In genomic region chr7:101459923-101460607, GRCm38 (mm10) we compare ENCODE assay signal across 12 mouse cellular contexts. TPM values are rescaled to one million over a fixed set of nuclear protein-coding genes. Genes with fewer than 3 reads are reported as not detected.
A peak's percentile ranks its signal among the peaks of the same experiment; 100 is the strongest.
DNase-seq lines count a peak whose midpoint lies in the region; ATAC-seq and TF ChIP-seq lines count a peak whose summit lies in the region.
"Had no signal": no experiment of that assay in that cellular context is flagged by ENCODE, and none has a peak within 500 bp of the region (broad histone marks: within the 10 kb centered on the region; RNA-seq: fewer than 3 reads in every experiment).

No protein-coding gene starts in this region.

- no peaks in the 10 kb centered on the region for H3K36me3 ChIP-seq in heart, embryonic 16.5 days (ENCODE audit: control insufficient read depth, insufficient read depth)
- H3K36me3 ChIP-seq: embryonic facial prominence, embryonic 10.5 days; stomach, embryonic 15.5 days had no signal

- no peak overlapping the region for H3K4me3 ChIP-seq in heart, embryonic 16.5 days (ENCODE audit: low read length)
- no peak overlapping the region for H3K4me3 ChIP-seq in cortical plate, adult 2 months (ENCODE audit: insufficient read depth, low read length)
- H3K4me3 ChIP-seq: embryonic facial prominence, embryonic 10.5 days; stomach, embryonic 15.5 days had no signal

- peak; percentile 42 for DNase-seq in adrenal gland, postnatal 14 days
- DNase-seq in adrenal gland, postnatal 10 days, result no peak
- DNase-seq in heart, postnatal 36 days, result no peak
- DNase-seq in kidney, postnatal 36 days, result peak; percentile 51 to 63
- DNase-seq in kidney, postnatal 10 days, result no peak
- no peak for DNase-seq in cerebellum, postnatal 25 days
- DNase-seq: thymus, postnatal 25 days had no signal

- 49% methylated on average over 10 of the region's 10 CpGs for WGBS in heart, embryonic 16.5 days

- no peak for ATAC-seq in heart, embryonic 16.5 days (replicated peaks; ENCODE audit: extremely low read depth, insufficient read depth, low FRiP score)

- peaks cover 54% of the 10 kb centered on the region for H3K4me1 ChIP-seq in heart, embryonic 16.5 days (ENCODE audit: control insufficient read depth, insufficient read depth, low read length)
- H3K4me1 ChIP-seq in cortical plate, adult 2 months (ENCODE audit: control insufficient read depth, insufficient read depth, low read length), result peaks cover 38% of the 10 kb centered on the region

- peak overlapping the region; percentile 5; the same call in 1 of the 2 replicates for H3K9ac ChIP-seq in heart, embryonic 16.5 days (ENCODE audit: low read length)
- H3K9ac ChIP-seq: liver, embryonic 14.5 days; stomach, embryonic 15.5 days had no signal

- peak overlapping the region; percentile 41; the same call in 1 of the 2 replicates for H3K27ac ChIP-seq in heart, embryonic 16.5 days (ENCODE audit: low read length)
- H3K27ac ChIP-seq in cortical plate, adult 2 months (ENCODE audit: insufficient read depth, low read length), result peak overlapping the region; percentile 11; the same call in 1 of the 2 replicates
- H3K27ac ChIP-seq: embryonic facial prominence, embryonic 10.5 days; liver, embryonic 14.5 days; stomach, embryonic 15.5 days had no signal

- no peak for TF ChIP-seq POLR2A in cortical plate, adult 2 months (IDR thresholded peaks at IDR 0.05; ENCODE audit: extremely low read depth, insufficient read depth, low read length)

- no peaks in the 10 kb centered on the region for H3K9me3 ChIP-seq in heart, embryonic 16.5 days (replicated peaks; ENCODE audit: control insufficient read depth, low read length)
- H3K9me3 ChIP-seq: embryonic facial prominence, embryonic 10.5 days; stomach, embryonic 15.5 days had no signal

- TF ChIP-seq CTCF in cortical plate, adult 2 months (IDR thresholded peaks at IDR 0.05; ENCODE audit: extremely low read depth, insufficient read depth, low read length), result no peak

- peaks cover 3% of the 10 kb centered on the region; the same call in 1 of the 2 replicates for H3K27me3 ChIP-seq in heart, embryonic 16.5 days (ENCODE audit: control insufficient read depth, insufficient read depth, low read length)
- H3K27me3 ChIP-seq: stomach, embryonic 15.5 days had no signal

- peak overlapping the region; percentile 7; the same call in 1 of the 2 replicates for H3K4me2 ChIP-seq in heart, embryonic 16.5 days (ENCODE audit: low read depth, low read length)
- H3K4me2 ChIP-seq: stomach, embryonic 15.5 days had no signal

- intact Hi-C loops in heart, postnatal 36 days (cut with DNase I), result loop anchor here (2.0 kb wide), 1 partner anchor 21 kb away; no protein-coding TSS in a partner anchor

RNA-seq across cellular contexts. Expression of gene Pde2a, which starts 38.6 kb away (rescaled TPM):
- total RNA-seq in adrenal gland, postnatal 14 days (2021), result 132 and 141 TPM in 2 replicates
- 100 to 1,000 TPM; 113 to 120 TPM for total RNA-seq in adrenal gland, postnatal 10 days (2021)
- polyA plus RNA-seq in heart, embryonic 16.5 days (2015; fragmentation: Nextera tagmentation; extraction: Ambion mirVana), result 12.7 and 21.1 TPM in 2 replicates
- 10 to 100 TPM; 51.8 to 74.3 TPM for total RNA-seq in heart, postnatal 36 days (2021)
- polyA plus RNA-seq in cortical plate, adult 2 months (2012; rRNA removed), result 223 and 236 TPM in 2 replicates

RNA-seq across cellular contexts. Expression of gene Gm45837, which starts 49.4 kb away (rescaled TPM):
- not detected in 2 replicates for total RNA-seq in adrenal gland, postnatal 14 days (2021)
- total RNA-seq in adrenal gland, postnatal 10 days (2021), result 1 to 10 TPM in 1 of 2 experiments, not detected in 1; 3.7 TPM
- polyA plus RNA-seq in heart, embryonic 16.5 days (2015; fragmentation: Nextera tagmentation; extraction: Ambion mirVana), result 2.0 and 7.8 TPM in 2 replicates
- not detected for total RNA-seq in heart, postnatal 36 days (2021)
- polyA plus RNA-seq in cortical plate, adult 2 months (2012; rRNA removed), result 0.56 and 0.59 TPM in 2 replicates
- polyA plus RNA-seq: embryonic facial prominence, embryonic 10.5 days; liver, embryonic 14.5 days had no signal

Comparison
In these comparisons a context has a peak if more than half of its experiments do, and no peak if none do; other contexts are left out.
1. DNase-seq: peak in adrenal gland, postnatal 14 days (single experiment) and kidney, postnatal 36 days (2 of 2); none in adrenal gland, postnatal 10 days (single experiment), heart, postnatal 36 days (0 of 2), kidney, postnatal 10 days (single experiment) and cerebellum, postnatal 25 days (0 of 2).